Mouse (Mus musculus) frontal cortex, postnatal 14 days (tissue): ENCODE measurements around the gene AC134908.4.
"Not testable (repeated sequence)": the region's sequence is repeated elsewhere in the genome, so short reads cannot be mapped to it uniquely, and the experiment has no call there.

Experiments
- DNase-seq, 2 experiments: peaks; one replicate each; pipeline ENCODE4 v3.0.0; 2022; ENCODE audit warnings: low spot score in 2 of 2

Gene AC134908.4

GRCm38 (mm10) chr17:25808789-25809605 is 13.5 kb upstream of the AC134908.4 start, which contains the start of gene Fbxl16:
Gene Fbxl16 (plus strand): TSS chr17:25809085.
- DNase-seq: peak; percentile 86 to 87

- DNase-seq: no peak
Observed at GRCm38 (mm10) chr17:25808028-25808427, 12.6 kb upstream of the AC134908.4 start.

- not testable (repeated sequence) for DNase-seq
Observed at GRCm38 (mm10) chr17:25807452-25807851, 12.0 kb upstream of the AC134908.4 start.

GRCm38 (mm10) chr17:25806507-25806906 is 11.0 kb upstream of the AC134908.4 start:
- no peak for DNase-seq

GRCm38 (mm10) chr17:25802825-25803517 is 7.5 kb upstream of the AC134908.4 start:
- peak; percentile 74 to 88 for DNase-seq

GRCm38 (mm10) chr17:25801029-25801428 is 5.6 kb upstream of the AC134908.4 start:
- peak in 1 of 2 experiments; percentile 61 for DNase-seq

- peak in 1 of 2 experiments; percentile 75 for DNase-seq
Observed at GRCm38 (mm10) chr17:25796951-25797369, 1.5 kb upstream of the AC134908.4 start, which contains the start of gene Metrn. Gene Metrn (minus strand): TSS chr17:25797136.

- no peak for DNase-seq
Observed at GRCm38 (mm10) chr17:25796211-25796771, 832 bp upstream of the AC134908.4 start.

GRCm38 (mm10) chr17:25794998-25795397 is 461 bp downstream of the AC134908.4 start:
- DNase-seq: no peak

GRCm38 (mm10) chr17:25794197-25794596 is 1.3 kb downstream of the AC134908.4 start:
- DNase-seq: no peak

GRCm38 (mm10) chr17:25792615-25793014 is 2.8 kb downstream of the AC134908.4 start, which contains the start of gene Fam173a:
Gene Fam173a (minus strand): TSS chr17:25792901.
- peak; percentile 69 to 77 for DNase-seq

- DNase-seq: peak; percentile 74 to 79
Observed at GRCm38 (mm10) chr17:25791843-25792527, 3.5 kb downstream of the AC134908.4 start.

- no peak for DNase-seq
Observed at GRCm38 (mm10) chr17:25791320-25791842, 4.1 kb downstream of the AC134908.4 start.

GRCm38 (mm10) chr17:25786781-25787504 is 8.5 kb downstream of the AC134908.4 start:
- no peak for DNase-seq

- no peak for DNase-seq
Observed at GRCm38 (mm10) chr17:25786280-25786679, 9.2 kb downstream of the AC134908.4 start, which contains the start of gene Ccdc78. Gene Ccdc78 (plus strand): TSS chr17:25786580.

GRCm38 (mm10) chr17:25785281-25785745 is 10.1 kb downstream of the AC134908.4 start, which contains the start of gene Haghl:
Gene Haghl (minus strand): TSS chr17:25785673.
- peak; percentile 93 to 96 for DNase-seq

GRCm38 (mm10) chr17:25783861-25784574 is 11.4 kb downstream of the AC134908.4 start:
- DNase-seq: no peak

GRCm38 (mm10) chr17:25783086-25783485 is 12.4 kb downstream of the AC134908.4 start:
- DNase-seq: no peak

GRCm38 (mm10) chr17:25781339-25781738 is 14.1 kb downstream of the AC134908.4 start:
- no peak for DNase-seq

- no peak for DNase-seq
Observed at GRCm38 (mm10) chr17:25777948-25778347, 17.5 kb downstream of the AC134908.4 start.
